Mouse (Mus musculus) retina, postnatal 1 day (tissue): Measurements from ENCODE around the gene Pom121.

Source experiments
- DNase-seq: peaks from one replicate; pipeline ENCODE4 v3.0.0-alpha.2; 2012

Pom121 gene

DNA sequence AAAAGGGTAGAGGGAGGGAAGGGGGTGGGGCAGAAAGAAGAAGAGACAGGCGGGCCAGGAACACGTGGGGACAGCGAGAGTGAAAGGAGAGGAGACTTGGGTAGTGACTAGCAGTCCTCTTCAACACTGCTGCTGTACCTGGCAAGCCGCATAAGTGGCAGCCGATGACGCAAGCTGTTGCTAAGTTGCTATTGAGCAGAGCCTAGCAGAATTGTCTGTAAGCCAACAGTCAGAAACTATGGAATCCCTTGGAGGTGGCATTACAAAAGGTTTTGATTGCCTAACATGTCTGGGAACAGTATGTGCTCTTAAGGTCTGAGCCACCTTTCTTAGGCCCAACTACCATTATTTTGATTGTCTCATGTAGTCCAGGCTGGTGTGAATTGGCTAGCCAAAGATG is 26.0 kb downstream of the Pom121 start:
- no peak for DNase-seq

GRCm38 (mm10) chr5:135367841-135368240 is 26.5 kb downstream of the Pom121 start:
- DNase-seq, result peak; percentile 23

DNA sequence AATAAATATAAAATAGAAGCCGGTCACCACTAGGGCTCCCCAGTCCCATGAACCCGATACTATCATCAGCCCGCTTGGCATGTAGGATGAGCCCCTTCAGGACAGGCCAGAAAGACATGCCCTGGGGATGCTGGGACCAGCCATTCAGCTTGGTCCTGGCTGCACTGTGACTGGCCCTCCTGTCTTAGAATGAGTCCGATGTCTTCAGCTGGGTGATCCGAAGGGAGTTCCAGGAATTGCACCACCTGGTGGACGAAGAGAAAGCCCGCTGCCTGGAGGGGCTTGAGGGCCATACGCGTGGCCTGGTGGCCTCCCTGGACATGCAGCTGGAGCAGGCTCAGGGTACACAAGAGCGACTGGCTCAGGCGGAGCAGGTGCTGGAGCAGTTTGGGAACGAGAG is 30.8 kb downstream of the Pom121 start:
- peak; percentile 82 for DNase-seq

DNA sequence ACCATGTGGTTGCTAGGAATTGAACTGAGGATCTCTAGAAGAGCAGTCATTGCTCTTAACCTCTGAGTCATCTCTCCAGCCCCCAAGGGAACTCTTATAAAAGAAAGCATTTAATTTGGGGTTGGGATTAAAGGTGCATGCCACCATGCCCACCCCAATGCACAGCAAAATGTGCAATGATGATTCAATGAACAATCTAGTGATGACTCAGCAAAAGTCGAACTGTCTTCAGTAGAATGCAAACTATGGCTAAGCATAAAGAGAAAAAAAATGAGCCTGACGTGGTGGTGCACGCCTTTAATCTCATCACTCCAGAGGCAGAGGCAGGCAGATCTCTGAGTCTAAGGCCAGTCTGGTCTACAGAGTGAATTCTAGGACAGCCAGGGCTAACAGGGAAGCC is 31.8 kb downstream of the Pom121 start:
- no peak for DNase-seq

GRCm38 (mm10) chr5:135359772-135360171 is 34.6 kb downstream of the Pom121 start:
- no peak for DNase-seq

DNA sequence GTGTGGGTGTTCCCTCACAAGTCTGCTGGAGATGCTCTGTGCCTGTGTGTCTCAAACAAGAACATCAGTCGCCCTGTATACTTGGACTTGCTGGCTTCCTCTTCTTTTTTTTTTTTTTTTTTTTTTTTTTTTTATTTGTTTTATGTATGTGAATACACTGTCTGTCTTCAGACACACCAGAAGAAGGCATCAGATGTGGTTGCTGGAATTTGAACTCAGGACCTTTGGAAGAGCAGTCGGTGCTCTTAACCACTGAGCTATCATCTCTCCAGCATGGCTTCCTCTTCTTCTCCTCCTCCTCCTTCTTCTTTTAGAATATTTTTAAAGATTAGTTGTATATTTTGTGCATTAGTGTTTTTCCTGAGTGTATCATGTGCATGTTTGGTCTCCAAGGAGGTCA is 36.8 kb downstream of the Pom121 start:
- DNase-seq, result no peak

DNA sequence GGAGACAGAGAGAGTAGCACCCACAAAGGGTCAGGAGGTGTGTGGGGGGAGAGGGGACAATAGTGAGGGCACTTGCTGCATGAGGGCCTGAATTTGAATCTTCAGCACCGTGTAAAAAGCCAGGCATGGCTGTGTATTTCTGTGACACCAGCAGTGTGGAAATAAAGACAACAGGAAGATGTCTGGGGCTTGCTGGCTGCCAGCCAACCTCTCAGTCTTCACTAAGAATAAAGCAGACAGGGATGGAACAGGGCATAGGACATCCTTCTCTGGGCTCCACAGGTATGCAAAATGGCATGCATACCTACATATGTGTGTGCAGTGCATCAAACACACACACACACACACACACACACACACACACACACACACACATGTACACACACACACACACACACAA is 38.3 kb downstream of the Pom121 start:
- DNase-seq, result no peak

DNA sequence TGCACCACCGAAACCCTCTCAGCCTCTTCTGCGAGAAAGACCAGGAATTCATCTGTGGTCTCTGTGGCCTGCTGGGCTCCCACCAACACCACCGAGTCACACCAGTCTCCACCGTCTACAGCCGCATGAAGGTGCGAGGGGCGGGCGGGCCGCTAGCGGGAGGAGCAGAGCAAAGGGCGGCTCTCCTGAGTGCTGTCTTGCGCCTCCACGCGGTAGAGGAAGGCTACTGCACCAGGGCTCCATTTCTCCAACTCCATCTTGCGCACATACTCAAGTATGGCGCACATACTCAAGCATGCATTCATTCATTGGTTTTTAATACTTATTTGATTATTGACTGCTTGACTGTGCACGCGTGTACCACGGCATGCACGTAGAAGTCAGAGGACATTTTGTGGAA is 40.8 kb downstream of the Pom121 start:
- peak; percentile 51 for DNase-seq

DNA sequence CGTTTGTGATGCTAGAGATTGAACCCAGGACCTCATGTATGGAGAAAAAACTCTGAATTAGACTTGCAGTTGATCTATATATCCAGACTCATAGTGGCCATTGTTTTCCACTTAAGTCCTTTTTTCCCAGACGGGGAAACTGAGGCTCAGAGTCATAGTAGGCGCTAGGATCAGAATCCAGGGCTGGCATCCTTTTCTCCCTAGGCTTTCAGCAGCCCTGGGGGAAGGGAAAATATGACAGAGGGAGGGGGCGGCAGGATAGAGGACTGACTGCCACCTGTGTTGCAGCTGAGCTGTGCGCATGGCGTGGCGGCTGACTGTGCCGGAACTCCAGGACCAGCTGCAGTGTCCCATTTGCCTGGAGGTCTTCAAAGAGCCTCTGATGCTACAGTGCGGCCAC is 41.4 kb downstream of the Pom121 start, which contains the start of gene Trim50:
TSS of gene Trim50 (plus strand) at position 301 of the 400 bp plus-strand sequence.
- no peak for DNase-seq

GRCm38 (mm10) chr5:135351606-135352005 is 42.7 kb downstream of the Pom121 start:
- DNase-seq, result no peak

DNA sequence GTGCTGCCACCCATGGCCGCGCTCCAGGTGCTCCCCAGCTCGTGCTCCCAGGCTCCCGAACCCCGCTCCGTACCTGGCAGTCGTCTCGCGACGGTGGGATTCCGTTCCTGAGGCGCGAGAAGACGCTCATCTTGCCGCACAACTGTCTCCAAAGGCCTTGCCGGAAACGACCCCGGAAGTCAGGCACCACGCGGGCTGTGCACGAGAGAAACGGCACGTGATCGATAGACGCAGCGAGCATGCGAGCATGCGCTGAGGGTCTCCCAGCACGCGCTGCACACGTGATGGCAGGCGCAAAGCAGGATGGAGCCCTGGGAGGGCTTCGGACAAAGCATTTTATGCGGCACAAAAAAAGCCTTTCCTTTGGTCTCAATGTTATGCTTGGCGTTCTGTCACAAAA is 44.5 kb downstream of the Pom121 start, which contains the start of gene Fkbp6:
TSS of gene Fkbp6 (minus strand) at position 183 of the 400 bp plus-strand sequence.
- no peak for DNase-seq

DNA sequence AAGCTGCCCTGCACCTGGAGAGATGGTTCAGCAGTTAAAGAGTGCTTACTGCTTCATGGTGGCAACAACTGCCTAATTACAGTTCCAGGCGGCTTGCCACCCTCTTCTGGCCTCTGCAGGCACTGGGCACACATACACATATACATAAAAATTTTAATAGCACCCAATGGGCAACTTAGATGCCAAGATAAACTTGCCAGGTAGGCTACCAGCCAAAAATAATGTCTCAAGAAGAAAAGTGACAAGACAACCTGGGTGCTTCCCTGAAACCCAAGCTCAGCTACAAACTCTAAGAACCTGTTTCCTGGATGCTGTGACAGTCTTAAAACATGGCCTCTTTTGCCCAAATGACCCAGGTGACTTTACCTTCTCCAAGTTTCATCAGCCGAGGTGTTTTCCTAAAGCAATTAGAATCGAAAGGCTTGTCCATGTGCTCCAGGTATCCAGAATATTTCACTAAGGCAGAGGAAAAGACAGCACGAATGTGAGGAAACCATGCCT is 46.8 kb downstream of the Pom121 start:
- DNase-seq, result no peak

- DNase-seq, result peak; percentile 30
Measured at GRCm38 (mm10) chr5:135346430-135346829, 47.9 kb downstream of the Pom121 start.

- DNase-seq, result no peak
Measured at GRCm38 (mm10) chr5:135345989-135346388, 48.4 kb downstream of the Pom121 start.

GRCm38 (mm10) chr5:135337575-135337974 is 56.8 kb downstream of the Pom121 start:
- DNase-seq, result no peak

DNA sequence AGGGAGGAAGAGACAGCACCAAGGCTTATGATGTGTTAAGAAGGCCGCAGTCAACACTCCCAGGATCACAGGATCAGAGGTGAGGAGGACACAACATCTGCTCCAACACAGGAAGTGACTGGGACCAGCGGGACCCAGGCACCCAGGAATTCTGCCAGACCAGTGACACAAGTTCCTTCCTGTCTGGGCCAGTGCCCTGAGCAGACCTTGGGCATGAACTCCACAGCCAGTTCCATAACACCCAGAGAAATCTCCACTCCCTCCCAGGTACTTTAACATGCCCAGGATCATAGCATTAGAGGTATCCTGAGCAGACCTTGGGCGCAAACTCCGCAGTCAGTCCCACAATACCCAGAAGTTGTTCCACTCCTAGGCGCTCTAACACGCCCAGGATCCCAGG is 63.2 kb downstream of the Pom121 start:
- DNase-seq, result no peak

GRCm38 (mm10) chr5:135330201-135330600 is 64.1 kb downstream of the Pom121 start:
- DNase-seq, result no peak

DNA sequence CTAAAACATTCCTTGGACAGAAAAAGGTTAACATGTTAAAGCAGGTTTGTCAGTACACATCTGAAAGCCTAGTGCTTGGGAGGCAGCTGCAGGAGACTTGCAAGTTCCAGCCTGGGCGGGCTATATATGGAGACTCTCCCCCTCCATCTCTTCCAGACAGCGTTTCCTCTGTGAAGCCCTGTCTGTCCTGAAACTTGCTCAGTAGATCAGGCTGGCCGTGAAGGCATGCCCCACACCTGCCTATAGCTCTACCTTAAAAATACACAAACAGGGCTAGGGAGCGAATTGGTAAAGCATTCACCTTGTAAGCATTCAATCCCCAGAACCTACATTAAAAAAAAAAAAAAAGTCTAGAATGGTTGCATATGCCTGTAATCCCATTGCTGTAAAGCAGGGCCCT is 64.9 kb downstream of the Pom121 start:
- no peak for DNase-seq
